Mouse (Mus musculus) liver, postnatal 0 days (tissue): Measurements from ENCODE around the gene Crybb2. TPM values are rescaled to one million over a fixed set of nuclear protein-coding genes. Genes with fewer than 3 reads are reported as not detected.

Source experiments
- ATAC-seq: fragments of 200-750 bp; cut with Nextera tagmentation; 2 replicates; pipeline ENCODE4 v1.8.0; 2017; ENCODE audit warnings: mild to moderate bottlenecking, moderate library complexity
- DNase-seq: peaks from one replicate; pipeline ENCODE4 v3.0.0-alpha.2; 2016
- H3K27ac ChIP-seq: fragments of 300-500 bp; sonication (generic); 2 replicates; pipeline ENCODE4 v1.5.1; 2014; ENCODE audit warnings: antibody characterized with exemption, moderate library complexity, mild to moderate bottlenecking, low read depth
- H3K27me3 ChIP-seq: fragments of 300-500 bp; sonication (generic); 2 replicates; pipeline ENCODE4 v1.6.1; 2014; ENCODE audit warnings: low read length, control low read depth, mixed read lengths; ENCODE audit not compliant: insufficient read depth
- H3K36me3 ChIP-seq: fragments of 300-500 bp; sonication (generic); replicated peaks from 2 replicates; pipeline ENCODE4 v1.6.1; 2014; ENCODE audit warnings: mild to moderate bottlenecking, control low read depth, low read length, moderate library complexity, mixed read lengths; ENCODE audit not compliant: insufficient read depth
- H3K4me1 ChIP-seq: fragments of 300-500 bp; sonication (generic); 2 replicates; pipeline ENCODE4 v1.6.1; 2014; ENCODE audit warnings: antibody characterized with exemption, mild to moderate bottlenecking, control low read depth; ENCODE audit not compliant: insufficient read depth
- H3K4me2 ChIP-seq: fragments of 300-500 bp; sonication (generic); 2 replicates; pipeline ENCODE4 v1.6.1; 2014; ENCODE audit warnings: low read depth, mild to moderate bottlenecking, low read length, moderate library complexity, mixed read lengths
- H3K4me3 ChIP-seq: fragments of 300-500 bp; sonication (generic); 2 replicates; pipeline ENCODE4 v1.5.1; 2014; ENCODE audit warnings: low read depth, low read length
- H3K9ac ChIP-seq: fragments of 300-500 bp; sonication (generic); replicated peaks from 2 replicates; pipeline ENCODE4 v1.6.1; 2014; ENCODE audit warnings: mild to moderate bottlenecking, moderate library complexity
- H3K9me3 ChIP-seq: fragments of 300-500 bp; sonication (generic); 2 replicates; pipeline ENCODE4 v1.6.1; 2016; ENCODE audit warnings: mild to moderate bottlenecking, control low read depth, low read length, mixed read lengths
- CTCF ChIP-seq: sonication (generic); IDR thresholded peaks from 2 replicates; pipeline ENCODE4 v1.5.1; 2016; ENCODE audit warnings: antibody characterized with exemption, low read depth
- EP300 ChIP-seq: IDR thresholded peaks from 2 replicates; pipeline ENCODE4 v1.6.1; 2016; ENCODE audit warnings: antibody characterized with exemption, low read depth, mild to moderate bottlenecking
- whole genome bisulfite sequencing: fragments of 180-500 bp; shearing (Covaris S2); extraction: QIAGEN DNeasy Blood & Tissue Kit; methylation state at CpG from one replicate; pipeline ENCODE4 v1.1.7; 2014; ENCODE audit not compliant: insufficient replicate concordance; 5-methylcytosine and 5-hydroxymethylcytosine counted together
- polyA plus RNA-seq: library from polyadenylated mRNA; unstranded; fragments of >200 nt; fragmentation: Nextera tagmentation; extraction: Ambion mirVana; gene quantifications from 2 replicates; pipeline ENCODE4 v1.2.1, GENCODE M21; 2015

Gene Crybb2
- polyA plus RNA-seq, 1 experiment from 2014 or later = not detected

DNA sequence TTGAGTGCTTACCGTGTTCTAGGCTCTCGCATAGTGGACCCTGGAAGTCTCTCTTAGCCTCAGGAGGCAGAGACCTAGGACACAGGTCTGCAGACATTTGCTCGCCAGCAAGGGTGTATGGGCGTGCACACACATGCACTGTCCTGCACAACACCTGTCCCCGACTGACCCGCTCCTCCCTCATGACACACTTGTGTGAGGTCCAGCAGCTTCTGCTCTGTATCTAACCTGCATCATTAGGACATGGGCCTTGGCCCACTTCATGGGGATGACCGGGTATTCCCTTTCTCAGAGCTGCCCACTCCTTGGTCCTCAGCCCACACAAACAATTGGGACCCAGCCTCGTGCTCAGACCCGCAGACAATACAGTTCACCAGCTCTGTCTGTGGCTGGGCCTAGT is 11.1 kb upstream of the Crybb2 start:
- H3K36me3 ChIP-seq = no peaks in the 10 kb centered on the region
- no peak overlapping the region for H3K27ac ChIP-seq
- no peaks in the 10 kb centered on the region for H3K27me3 ChIP-seq
- no peak overlapping the region for H3K9ac ChIP-seq
- no peaks in the 10 kb centered on the region for H3K9me3 ChIP-seq
- ATAC-seq (no peak), DNase-seq (no peak)
- H3K4me3 ChIP-seq = no peak overlapping the region
- H3K4me1 ChIP-seq = no peaks in the 10 kb centered on the region
- H3K4me2 ChIP-seq = no peak overlapping the region
- 83% methylated on average over 9 of the region's 9 CpGs for WGBS
- TF ChIP-seq EP300 (no peak), CTCF (no peak)

GRCm38 (mm10) chr5:113079783-113080182 is 9.9 kb upstream of the Crybb2 start:
- H3K9me3 ChIP-seq = no peaks in the 10 kb centered on the region
- H3K9ac ChIP-seq = no peak overlapping the region
- peak; percentile 61 for TF ChIP-seq CTCF
- TF ChIP-seq EP300 = no peak
- H3K36me3 ChIP-seq = no peaks in the 10 kb centered on the region
- no peaks in the 10 kb centered on the region for H3K27me3 ChIP-seq
- no peak overlapping the region for H3K27ac ChIP-seq
- DNase-seq = peak; percentile 55
- no peak overlapping the region for H3K4me2 ChIP-seq
- ATAC-seq = no peak
- WGBS = 27% methylated on average over 21 of the region's 21 CpGs
- no peak overlapping the region for H3K4me3 ChIP-seq
- no peaks in the 10 kb centered on the region for H3K4me1 ChIP-seq

- Histone ChIP-seq H3K9me3 (no peaks in the 10 kb centered on the region), H3K27ac (no peak overlapping the region), H3K9ac (no peak overlapping the region), H3K27me3 (no peaks in the 10 kb centered on the region), H3K4me2 (no peak overlapping the region), H3K36me3 (no peaks in the 10 kb centered on the region), H3K4me1 (no peaks in the 10 kb centered on the region), H3K4me3 (no peak overlapping the region)
- DNase-seq (peak; percentile 47), ATAC-seq (no peak)
- WGBS = 64% methylated on average over 5 of the region's 5 CpGs
- TF ChIP-seq CTCF (peak; percentile 75), EP300 (no peak)
Observed at GRCm38 (mm10) chr5:113078686-113079085, 8.8 kb upstream of the Crybb2 start.

GRCm38 (mm10) chr5:113054308-113054707 is 15.6 kb downstream of the Crybb2 start:
- H3K4me3 ChIP-seq = no peak overlapping the region
- no peak overlapping the region for H3K27ac ChIP-seq
- peak; percentile 82 for DNase-seq
- no peaks in the 10 kb centered on the region for H3K9me3 ChIP-seq
- H3K36me3 ChIP-seq = no peaks in the 10 kb centered on the region
- 0 out of 2 replicates have a peak, but pooled peaks have one; percentile 36 for ATAC-seq
- H3K9ac ChIP-seq = no peak overlapping the region
- no peak overlapping the region for H3K4me2 ChIP-seq
- no peaks in the 10 kb centered on the region for H3K27me3 ChIP-seq
- peak; percentile 99 for TF ChIP-seq CTCF
- TF ChIP-seq EP300 = no peak
- 6% methylated on average over 16 of the region's 16 CpGs for WGBS
- no peaks in the 10 kb centered on the region for H3K4me1 ChIP-seq

DNA sequence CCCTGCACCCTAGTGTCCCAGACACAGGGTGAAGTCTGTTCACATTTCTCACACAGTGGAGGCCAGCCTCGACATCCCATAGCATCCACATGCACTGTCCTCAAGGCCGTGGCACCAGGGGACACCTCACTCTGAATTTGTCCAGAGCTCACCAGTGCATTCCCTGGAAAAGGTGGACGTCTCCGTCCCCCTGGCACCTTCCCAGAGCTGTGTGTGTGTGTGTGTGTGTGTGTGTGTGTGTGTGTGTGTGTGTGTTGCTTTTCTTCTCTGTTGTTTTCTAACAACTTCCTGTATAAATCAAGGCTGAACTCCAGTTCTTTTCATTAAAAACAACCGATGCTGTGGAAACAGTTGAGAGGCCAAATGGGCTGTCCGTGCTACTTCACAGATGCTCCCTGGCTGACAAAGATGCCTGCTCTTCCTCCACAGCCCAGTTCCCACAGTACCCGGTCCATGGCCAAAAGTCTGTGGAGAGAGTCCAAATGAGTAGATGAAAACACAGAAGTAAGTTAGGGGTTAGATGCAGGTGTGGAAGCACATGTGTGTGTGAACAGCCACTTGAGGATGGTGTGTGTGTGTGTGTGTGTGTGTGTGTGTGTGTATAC is 19.2 kb downstream of the Crybb2 start:
- no peak overlapping the region for H3K4me2 ChIP-seq
- no peak for TF ChIP-seq EP300
- TF ChIP-seq CTCF = no peak
- H3K4me1 ChIP-seq = no peaks in the 10 kb centered on the region
- no peak overlapping the region for H3K9ac ChIP-seq
- DNase-seq (no peak), ATAC-seq (no peak)
- whole genome bisulfite sequencing = 68% methylated on average over 7 of the region's 7 CpGs
- no peaks in the 10 kb centered on the region for H3K27me3 ChIP-seq
- no peaks in the 10 kb centered on the region for H3K9me3 ChIP-seq
- H3K27ac ChIP-seq = no peak overlapping the region
- H3K36me3 ChIP-seq = no peaks in the 10 kb centered on the region
- no peak overlapping the region for H3K4me3 ChIP-seq

DNA sequence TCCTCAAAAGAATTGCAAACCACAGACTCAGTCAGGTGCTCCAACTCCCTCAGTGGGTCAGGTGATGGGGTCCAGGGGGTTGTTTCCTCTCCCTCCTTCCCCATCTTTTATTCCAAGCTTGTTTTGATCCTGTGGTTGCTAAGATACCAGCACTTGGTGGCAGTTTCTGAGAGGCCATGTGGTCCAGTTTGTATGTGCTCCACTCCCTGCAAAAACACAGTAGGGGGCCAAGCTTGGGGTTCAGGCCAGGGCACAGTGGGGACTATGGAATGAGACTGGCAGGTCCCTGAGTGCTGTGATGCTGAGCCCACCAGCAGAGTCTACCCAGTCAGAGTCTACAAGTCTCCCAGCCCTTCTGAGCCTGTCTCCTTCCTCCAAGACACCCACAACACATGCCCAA is 20.0 kb downstream of the Crybb2 start:
- Histone ChIP-seq H3K9ac (no peak overlapping the region), H3K36me3 (no peaks in the 10 kb centered on the region), H3K4me2 (no peak overlapping the region), H3K4me3 (no peak overlapping the region), H3K27ac (no peak overlapping the region), H3K9me3 (no peaks in the 10 kb centered on the region), H3K27me3 (no peaks in the 10 kb centered on the region), H3K4me1 (no peaks in the 10 kb centered on the region)
- no peak for TF ChIP-seq CTCF
- TF ChIP-seq EP300 = no peak
- ATAC-seq (no peak), DNase-seq (no peak)
